Mouse (Mus musculus): ENCODE results near the gene Mpp2. TPM values are rescaled to one million over a fixed set of nuclear protein-coding genes. Genes with fewer than 3 reads are reported as not detected.

The Mpp2 gene
- polyA plus RNA-seq, 1 experiment: 7.5 TPM

DNA sequence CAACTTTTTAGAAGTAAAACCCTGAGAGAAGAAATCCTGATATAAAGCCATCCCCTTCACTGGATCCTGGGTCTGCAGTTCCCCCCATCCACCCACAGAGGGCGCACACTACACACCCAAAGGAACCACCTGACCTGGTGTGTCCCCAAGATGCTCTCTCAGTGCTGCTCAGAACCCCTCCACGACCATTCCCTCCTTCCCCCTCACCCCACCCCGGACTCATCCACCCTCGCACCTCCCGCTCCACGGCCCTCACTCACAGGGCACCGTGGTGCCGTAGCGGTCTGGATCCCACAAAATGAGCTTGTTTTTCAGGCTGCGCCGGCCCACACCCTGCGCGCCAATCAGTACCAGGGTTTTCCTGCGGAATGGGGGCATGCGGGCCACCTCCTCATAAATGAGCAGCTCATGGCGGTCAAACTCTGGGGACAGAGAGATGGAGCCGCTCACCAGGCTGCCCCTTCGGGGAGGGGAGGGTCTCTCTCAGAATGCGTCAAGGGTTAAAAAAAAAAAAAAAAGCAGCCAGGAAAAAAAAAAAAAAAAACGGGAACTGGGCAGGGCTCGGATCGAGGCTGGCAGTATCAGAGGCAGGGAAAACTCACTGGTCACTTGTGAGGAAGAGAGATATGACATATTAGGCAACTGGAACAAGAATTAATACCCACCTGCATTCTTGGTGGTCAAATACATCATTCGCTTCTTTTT, 26.9 kb downstream of the Mpp2 start:
- Histone ChIP-seq H3K4me1 (ENCODE audit: control insufficient read depth, insufficient read depth, insufficient read length) (no peaks in the 10 kb centered on the region), H3K36me3 (ENCODE audit: control insufficient read depth, insufficient read depth, low read length) (no peaks in the 10 kb centered on the region)
- 7% methylated on average over 23 of the region's 23 CpGs for WGBS

GRCm38 (mm10) chr11:102053847-102054246, 34.5 kb downstream of the Mpp2 start:
- Histone ChIP-seq H3K4me3 (ENCODE audit: extremely low read depth, insufficient read depth, insufficient read length) (no peak overlapping the region), H3K27me3 (ENCODE audit: control insufficient read depth, insufficient read depth, low read length) (no peaks in the 10 kb centered on the region), H3K36me3 (ENCODE audit: control insufficient read depth, insufficient read depth, low read length) (no peaks in the 10 kb centered on the region), H3K4me1 (ENCODE audit: control insufficient read depth, insufficient read depth, insufficient read length) (no peaks in the 10 kb centered on the region; the same call in 1 of the 2 replicates), H3K27ac (ENCODE audit: insufficient read depth, low read length) (no peak overlapping the region)
- no peak for DNase-seq (ENCODE audit: low read depth in 1 of 2, low spot score in 2 of 2)
- TF ChIP-seq POLR2A (IDR thresholded peaks at IDR 0.05; ENCODE audit: low read depth, low read length): no peak
- peak; percentile 32; the same call in 1 of the 2 replicates for TF ChIP-seq CTCF (IDR thresholded peaks at IDR 0.05; ENCODE audit: extremely low read depth, insufficient read depth, insufficient read length, insufficient replicate concordance)
- WGBS: 24% methylated on average over 9 of the region's 9 CpGs

More for the DNA sequence above, 26.9 kb downstream of the Mpp2 start:
- DNase-seq (ENCODE audit: low read depth in 1 of 2, low spot score in 2 of 2): peak; percentile 4 to 39
- Histone ChIP-seq H3K27ac (ENCODE audit: insufficient read depth, low read length) (no peak overlapping the region), H3K4me3 (ENCODE audit: extremely low read depth, insufficient read depth, insufficient read length) (no peak overlapping the region; the same call in 1 of the 2 replicates), H3K27me3 (ENCODE audit: control insufficient read depth, insufficient read depth, low read length) (0 out of 2 replicates have a peak, but pooled peaks cover 3% of the 10 kb centered on the region)
- TF ChIP-seq POLR2A (IDR thresholded peaks at IDR 0.05; ENCODE audit: low read depth, low read length) (no peak), CTCF (IDR thresholded peaks at IDR 0.05; ENCODE audit: extremely low read depth, insufficient read depth, insufficient read length, insufficient replicate concordance) (peak; percentile 78; the same call in 1 of the 2 replicates)

GRCm38 (mm10) chr11:102053183-102053582, 35.1 kb downstream of the Mpp2 start:
- DNase-seq (ENCODE audit: low read depth in 1 of 2, low spot score in 2 of 2): no peak
- TF ChIP-seq POLR2A (IDR thresholded peaks at IDR 0.05; ENCODE audit: low read depth, low read length) (no peak), CTCF (IDR thresholded peaks at IDR 0.05; ENCODE audit: extremely low read depth, insufficient read depth, insufficient read length, insufficient replicate concordance) (no peak)

GRCm38 (mm10) chr11:102052697-102053096, 35.6 kb downstream of the Mpp2 start:
- H3K36me3 ChIP-seq (ENCODE audit: control insufficient read depth, insufficient read depth, low read length): no peaks in the 10 kb centered on the region
- H3K4me3 ChIP-seq (ENCODE audit: extremely low read depth, insufficient read depth, insufficient read length): no peak overlapping the region
- no peaks in the 10 kb centered on the region; the same call in 1 of the 2 replicates for H3K4me1 ChIP-seq (ENCODE audit: control insufficient read depth, insufficient read depth, insufficient read length)
- WGBS: 84% methylated on average over 12 of the region's 12 CpGs
- no peak for DNase-seq (ENCODE audit: low read depth in 1 of 2, low spot score in 2 of 2)
- H3K27me3 ChIP-seq (ENCODE audit: control insufficient read depth, insufficient read depth, low read length): no peaks in the 10 kb centered on the region
- peak overlapping the region; percentile 75 for H3K27ac ChIP-seq (ENCODE audit: insufficient read depth, low read length)
- no peak for TF ChIP-seq POLR2A (IDR thresholded peaks at IDR 0.05; ENCODE audit: low read depth, low read length)
- TF ChIP-seq CTCF (IDR thresholded peaks at IDR 0.05; ENCODE audit: extremely low read depth, insufficient read depth, insufficient read length, insufficient replicate concordance): no peak

More at GRCm38 (mm10) chr11:102053183-102053582, 35.1 kb downstream of the Mpp2 start:
- Histone ChIP-seq H3K4me1 (ENCODE audit: control insufficient read depth, insufficient read depth, insufficient read length) (no peaks in the 10 kb centered on the region; the same call in 1 of the 2 replicates), H3K36me3 (ENCODE audit: control insufficient read depth, insufficient read depth, low read length) (no peaks in the 10 kb centered on the region), H3K4me3 (ENCODE audit: extremely low read depth, insufficient read depth, insufficient read length) (no peak overlapping the region), H3K27me3 (ENCODE audit: control insufficient read depth, insufficient read depth, low read length) (no peaks in the 10 kb centered on the region), H3K27ac (ENCODE audit: insufficient read depth, low read length) (no peak overlapping the region)
- WGBS: 62% methylated on average over 7 of the region's 7 CpGs

DNA sequence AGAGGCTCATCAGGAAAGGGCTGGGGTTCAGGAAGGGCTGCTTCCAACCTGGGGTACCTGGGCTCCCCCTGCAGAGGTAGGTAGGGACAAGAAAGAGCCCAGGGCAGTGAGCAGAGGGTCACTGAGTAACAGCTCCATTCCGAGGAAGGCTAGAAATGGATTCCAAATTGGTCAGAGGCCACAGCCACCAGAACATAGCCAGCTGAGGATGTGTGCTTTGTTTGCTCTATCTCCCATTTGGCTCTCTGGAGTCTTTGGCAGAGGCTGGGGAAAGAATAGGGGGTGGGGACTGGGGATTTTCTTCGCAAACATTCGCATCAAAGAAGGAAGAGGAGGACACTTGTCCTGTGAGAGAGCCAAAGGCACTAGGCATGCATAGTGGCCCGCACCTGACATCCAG, 36.4 kb downstream of the Mpp2 start:
- DNase-seq (ENCODE audit: low read depth in 1 of 2, low spot score in 2 of 2): no peak
- Histone ChIP-seq H3K27ac (ENCODE audit: insufficient read depth, low read length) (peak overlapping the region; percentile 75), H3K4me1 (ENCODE audit: control insufficient read depth, insufficient read depth, insufficient read length) (no peaks in the 10 kb centered on the region; the same call in 1 of the 2 replicates), H3K27me3 (ENCODE audit: control insufficient read depth, insufficient read depth, low read length) (no peaks in the 10 kb centered on the region), H3K4me3 (ENCODE audit: extremely low read depth, insufficient read depth, insufficient read length) (no peak overlapping the region), H3K36me3 (ENCODE audit: control insufficient read depth, insufficient read depth, low read length) (no peaks in the 10 kb centered on the region)
- WGBS: 84% methylated on average over 4 of the region's 4 CpGs
- no peak for TF ChIP-seq POLR2A (IDR thresholded peaks at IDR 0.05; ENCODE audit: low read depth, low read length)
- TF ChIP-seq CTCF (IDR thresholded peaks at IDR 0.05; ENCODE audit: extremely low read depth, insufficient read depth, insufficient read length, insufficient replicate concordance): no peak

GRCm38 (mm10) chr11:102051541-102051940, 36.8 kb downstream of the Mpp2 start:
- no peak for TF ChIP-seq CTCF (IDR thresholded peaks at IDR 0.05; ENCODE audit: extremely low read depth, insufficient read depth, insufficient read length, insufficient replicate concordance)
- TF ChIP-seq POLR2A (IDR thresholded peaks at IDR 0.05; ENCODE audit: low read depth, low read length): no peak

More at GRCm38 (mm10) chr11:102051541-102051940, 36.8 kb downstream of the Mpp2 start:
- H3K27me3 ChIP-seq (ENCODE audit: control insufficient read depth, insufficient read depth, low read length): no peaks in the 10 kb centered on the region
- no peak overlapping the region for H3K4me3 ChIP-seq (ENCODE audit: extremely low read depth, insufficient read depth, insufficient read length)
- WGBS: 80% methylated on average over 4 of the region's 4 CpGs
- H3K4me1 ChIP-seq (ENCODE audit: control insufficient read depth, insufficient read depth, insufficient read length): no peaks in the 10 kb centered on the region; the same call in 1 of the 2 replicates
- peak overlapping the region; percentile 75 for H3K27ac ChIP-seq (ENCODE audit: insufficient read depth, low read length)
- no peaks in the 10 kb centered on the region for H3K36me3 ChIP-seq (ENCODE audit: control insufficient read depth, insufficient read depth, low read length)
- no peak for DNase-seq (ENCODE audit: low read depth in 1 of 2, low spot score in 2 of 2)

Data from spleen, adult 2 months (tissue).